Mouse (Mus musculus) C2C12 (cell line): ENCODE measurements around the gene Mprip.

Experiments
- CEBPB ChIP-seq: IDR thresholded peaks from one replicate; pipeline ENCODE4 v1.6.1; 2011; ENCODE audit warnings: low read depth, mild to moderate bottlenecking, control low read depth, moderate library complexity
- CTCF ChIP-seq: IDR thresholded peaks from one replicate; pipeline ENCODE4 v1.5.1; 2011; ENCODE audit not compliant: control insufficient read depth, insufficient read depth, insufficient read length
- FOSL1 ChIP-seq: IDR thresholded peaks from one replicate; pipeline ENCODE4 v1.8.0; 2011; ENCODE audit warnings: mild to moderate bottlenecking, low read length; ENCODE audit not compliant: poor library complexity, insufficient read depth, severe bottlenecking
- MAX ChIP-seq: IDR thresholded peaks from one replicate; pipeline ENCODE4 v1.6.1; 2011; ENCODE audit warnings: mild to moderate bottlenecking, control low read depth
- MYOD1 ChIP-seq: IDR thresholded peaks from one replicate; pipeline ENCODE4 v1.6.1; 2011; ENCODE audit warnings: low read depth; ENCODE audit not compliant: control insufficient read depth, insufficient read length
- MYOG ChIP-seq: IDR thresholded peaks from one replicate; pipeline ENCODE4 v1.6.1; 2011; ENCODE audit not compliant: control insufficient read depth, insufficient read length; ENCODE audit errors: extremely low read depth
- USF1 ChIP-seq: IDR thresholded peaks from one replicate; pipeline ENCODE4 v1.6.1; 2011; ENCODE audit warnings: low read depth, mild to moderate bottlenecking, control low read depth, moderate library complexity

DNA sequence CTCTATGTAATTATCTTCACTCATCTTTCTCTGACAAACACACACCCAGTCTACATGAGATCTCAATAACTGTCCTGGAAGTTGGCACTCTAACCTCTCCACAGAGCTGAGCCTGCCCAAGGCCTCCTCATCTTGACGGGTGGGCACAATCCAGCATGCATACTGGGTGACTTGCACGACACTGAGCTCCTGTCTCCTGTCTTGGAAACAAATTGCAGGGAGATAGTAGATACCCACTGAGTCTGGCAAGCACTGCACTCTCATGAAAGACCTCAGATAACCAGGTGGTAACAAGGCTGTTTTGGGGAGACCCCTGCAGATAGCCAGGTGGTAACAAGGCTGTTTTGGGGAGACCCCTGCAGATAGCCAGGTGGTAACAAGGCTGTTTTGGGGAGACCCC is 111.2 kb downstream of the Mprip start:
- no peak for TF ChIP-seq CTCF
- no peak for TF ChIP-seq USF1
- TF ChIP-seq FOSL1: no peak
- TF ChIP-seq MYOD1: no peak
- TF ChIP-seq MYOG: no peak
- TF ChIP-seq CEBPB: no peak
- TF ChIP-seq MAX: no peak
